Mouse (Mus musculus) ES-Bruce4 (cell line): Measurements from ENCODE around the gene Atxn7l1. TPM values are rescaled to one million over a fixed set of nuclear protein-coding genes. Genes with fewer than 3 reads are reported as not detected.

Experiments used
- H3K27ac ChIP-seq: 2 replicates; pipeline ENCODE4 v1.5.1; 2012; ENCODE audit warnings: low read length, inconsistent platforms; ENCODE audit not compliant: insufficient read depth
- H3K27me3 ChIP-seq: 2 replicates; pipeline ENCODE4 v1.6.1; 2012; ENCODE audit warnings: mild to moderate bottlenecking, low read length, inconsistent platforms; ENCODE audit not compliant: control insufficient read depth, poor library complexity, insufficient read depth, severe bottlenecking
- H3K36me3 ChIP-seq: 2 replicates; pipeline ENCODE4 v1.6.1; 2012; ENCODE audit warnings: inconsistent platforms, mild to moderate bottlenecking, low read length, moderate library complexity; ENCODE audit not compliant: control insufficient read depth, poor library complexity, insufficient read depth, severe bottlenecking
- H3K4me1 ChIP-seq: one replicate; pipeline ENCODE4 v1.8.1; 2011; ENCODE audit warnings: low read length; ENCODE audit not compliant: control insufficient read depth, insufficient read depth
- H3K4me3 ChIP-seq: 2 replicates; pipeline ENCODE4 v1.5.1; 2011; ENCODE audit warnings: low read depth, mild to moderate bottlenecking, low read length
- H3K9ac ChIP-seq: 2 replicates; pipeline ENCODE4 v1.6.1; 2012; ENCODE audit warnings: low read depth, mild to moderate bottlenecking, inconsistent platforms; ENCODE audit not compliant: poor library complexity, severe bottlenecking
- H3K9me3 ChIP-seq: replicated peaks from 2 replicates; pipeline ENCODE4 v1.6.1; 2012; ENCODE audit warnings: mild to moderate bottlenecking, low read length, inconsistent platforms; ENCODE audit not compliant: control insufficient read depth, poor library complexity, insufficient read depth, severe bottlenecking
- CTCF ChIP-seq: IDR thresholded peaks from one replicate; pipeline ENCODE4 v1.8.1; 2011; ENCODE audit warnings: low read depth, low read length
- EP300 ChIP-seq: IDR thresholded peaks from 2 replicates; pipeline ENCODE4 v1.6.1; 2011; ENCODE audit warnings: low read depth, low read length; ENCODE audit not compliant: insufficient read depth
- POLR2A ChIP-seq: IDR thresholded peaks from one replicate; pipeline ENCODE4 v1.8.1; 2011; ENCODE audit warnings: low read length; ENCODE audit not compliant: insufficient read depth
- polyA plus RNA-seq: library from polyadenylated mRNA; stranded (reverse); fragments of >200 nt; gene quantifications from 2 replicates; pipeline ENCODE4 v1.2.4, GENCODE M21; 2011; ENCODE audit warnings: low read depth; ENCODE audit not compliant: missing spikeins, insufficient read depth, insufficient read length

Gene Atxn7l1
- polyA plus RNA-seq, 1 experiment = 16.1 TPM

DNA sequence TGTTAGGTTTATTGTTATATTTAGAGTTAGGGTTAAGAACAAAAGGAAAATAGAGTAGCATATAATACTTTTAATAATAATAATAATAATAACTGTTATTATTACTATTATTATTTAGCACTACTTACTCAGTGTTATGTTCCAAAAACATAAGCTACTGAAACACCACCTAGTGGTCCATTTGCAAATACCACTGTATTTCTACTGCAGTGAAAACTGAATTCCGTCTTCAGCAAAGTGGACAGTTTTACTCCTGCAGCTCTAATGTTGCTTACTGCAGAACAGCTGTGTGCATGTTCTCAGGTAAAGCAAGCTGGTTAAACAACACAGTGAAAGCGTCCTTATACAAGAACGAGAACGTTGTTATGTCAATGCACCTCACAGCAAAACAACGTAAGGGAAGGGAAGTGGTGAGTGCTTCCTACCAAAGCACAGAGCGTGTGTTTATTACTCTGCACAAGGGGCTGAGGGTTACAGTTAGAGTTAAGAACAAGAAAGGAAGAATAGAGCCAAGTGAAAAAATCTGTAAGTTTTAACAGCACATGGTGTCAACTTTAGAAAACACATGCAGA, 264.2 kb downstream of the Atxn7l1 start:
- H3K9me3 ChIP-seq = no peaks in the 10 kb centered on the region
- no peaks in the 10 kb centered on the region for H3K27me3 ChIP-seq
- TF ChIP-seq POLR2A (no peak), CTCF (no peak), EP300 (no peak)
- no peak overlapping the region for H3K9ac ChIP-seq
- H3K4me3 ChIP-seq = no peak overlapping the region
- no peaks in the 10 kb centered on the region for H3K36me3 ChIP-seq
- H3K27ac ChIP-seq = no peak overlapping the region
- H3K4me1 ChIP-seq = no peaks in the 10 kb centered on the region

Other genes starting within 250 kb of the Atxn7l1 start
- 73.6 and 79.7 TPM in 2 replicates for gene Sypl, start 193.8 kb upstream of the Atxn7l1 start, polyA plus RNA-seq
- gene Cdhr3, start 54.8 kb upstream of the Atxn7l1 start, polyA plus RNA-seq = not detected in 2 replicates
- gene Efcab10, start 247.2 kb downstream of the Atxn7l1 start, polyA plus RNA-seq = 2.1 and 4.7 TPM in 2 replicates